Mouse (Mus musculus): ENCODE measurements around the gene AI661453.

GRCm38 (mm10) chr17:47475181-47475580, 38.8 kb downstream of the AI661453 start:
- TF ChIP-seq CTCF (IDR thresholded peaks at IDR 0.05; ENCODE audit: low read depth, low read length) (no peak), POLR2A (IDR thresholded peaks at IDR 0.05; ENCODE audit: insufficient read depth, low read length) (no peak), EP300 (IDR thresholded peaks at IDR 0.05; ENCODE audit: insufficient read depth, low read depth, low read length) (no peak)

Measured in ES-Bruce4 (cell line).